Mouse (Mus musculus) embryonic facial prominence, embryonic 14.5 days (tissue): ENCODE measurements at regions not wholly inside any gene's neighbourhood (a gene's known extent, or its start where the extent isn't known, plus 50 kb on each side); places are given as distances from the start of the nearest gene placed in this dataset.
"Not testable (repeated sequence)": the region's sequence is repeated elsewhere in the genome, so short reads cannot be mapped to it uniquely, and the experiment has no call there.

Experiments
- ATAC-seq: fragments of 200-750 bp; cut with Nextera tagmentation; 2 replicates; pipeline ENCODE4 v1.8.0; 2017; ENCODE audit warnings: low read depth, moderate number of reproducible peaks, moderate TSS enrichment
- DNase-seq: peaks from one replicate; pipeline ENCODE4 v3.0.0-alpha.2; 2015; ENCODE audit warnings: low spot score
- H3K27ac ChIP-seq: fragments of 300-500 bp; sonication (generic); replicated peaks from 2 replicates; pipeline ENCODE4 v1.5.1; 2014; ENCODE audit warnings: low read depth, mild to moderate bottlenecking, low read length, moderate library complexity
- H3K27me3 ChIP-seq: fragments of 300-500 bp; sonication (generic); replicated peaks from 2 replicates; pipeline ENCODE4 v1.6.1; 2014; ENCODE audit warnings: low read length; ENCODE audit not compliant: control insufficient read depth, insufficient read depth
- H3K36me3 ChIP-seq: fragments of 300-500 bp; sonication (generic); 2 replicates; pipeline ENCODE4 v1.6.1; 2014; ENCODE audit warnings: low read length, mixed read lengths; ENCODE audit not compliant: control insufficient read depth, insufficient read depth
- H3K4me1 ChIP-seq: fragments of 300-500 bp; sonication (generic); 2 replicates; pipeline ENCODE4 v1.6.1; 2014; ENCODE audit warnings: antibody characterized with exemption, low read length; ENCODE audit not compliant: control insufficient read depth, insufficient read depth
- H3K4me2 ChIP-seq: fragments of 300-500 bp; sonication (generic); 2 replicates; pipeline ENCODE4 v1.6.1; 2014; ENCODE audit warnings: low read depth, mild to moderate bottlenecking, low read length, moderate library complexity, mixed read lengths
- H3K4me3 ChIP-seq: fragments of 300-500 bp; sonication (generic); 2 replicates; pipeline ENCODE4 v1.5.1; 2014; ENCODE audit warnings: low read depth, mild to moderate bottlenecking, low read length
- H3K9ac ChIP-seq: fragments of 300-500 bp; sonication (generic); 2 replicates; pipeline ENCODE4 v1.6.1; 2014; ENCODE audit warnings: low read depth, mild to moderate bottlenecking, low read length, moderate library complexity, mixed read lengths
- H3K9me3 ChIP-seq: fragments of 300-500 bp; sonication (generic); 2 replicates; pipeline ENCODE4 v1.6.1; 2016; ENCODE audit warnings: low read length; ENCODE audit not compliant: control insufficient read depth
- WGBS: fragments of 180-500 bp; shearing (Covaris S2); extraction: QIAGEN DNeasy Blood & Tissue Kit; methylation state at CpG from one replicate; pipeline ENCODE4 v1.1.7; 2014; 5-methylcytosine and 5-hydroxymethylcytosine counted together

DNA sequence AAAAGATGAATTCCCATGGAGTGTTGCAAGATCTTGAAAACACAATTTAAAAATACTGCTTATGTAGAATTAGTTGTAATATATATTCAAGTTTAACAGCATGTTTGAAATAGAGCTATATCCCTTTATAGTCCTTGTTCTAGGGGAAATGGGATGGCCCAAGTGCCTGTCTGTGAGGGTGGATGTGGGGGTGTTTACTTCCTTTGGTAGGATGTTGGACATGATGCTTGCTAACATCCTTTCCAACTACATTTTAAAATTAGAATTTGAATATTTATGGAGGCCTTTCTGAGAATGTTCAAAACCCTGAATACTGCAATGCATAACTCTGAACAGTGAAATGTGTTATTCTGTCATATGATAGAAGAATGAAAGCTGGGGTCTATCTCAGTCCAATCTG lies 903.6 kb downstream of the Gm9195 start:
- no peak overlapping the region for H3K4me3 ChIP-seq
- H3K27me3 ChIP-seq: no peaks in the 10 kb centered on the region
- no peak for DNase-seq
- H3K27ac ChIP-seq: no peak overlapping the region
- H3K9ac ChIP-seq: no peak overlapping the region
- no peaks in the 10 kb centered on the region for H3K36me3 ChIP-seq
- no peaks in the 10 kb centered on the region for H3K9me3 ChIP-seq
- ATAC-seq: no peak
- H3K4me1 ChIP-seq: no peaks in the 10 kb centered on the region
- no peak overlapping the region for H3K4me2 ChIP-seq

DNA sequence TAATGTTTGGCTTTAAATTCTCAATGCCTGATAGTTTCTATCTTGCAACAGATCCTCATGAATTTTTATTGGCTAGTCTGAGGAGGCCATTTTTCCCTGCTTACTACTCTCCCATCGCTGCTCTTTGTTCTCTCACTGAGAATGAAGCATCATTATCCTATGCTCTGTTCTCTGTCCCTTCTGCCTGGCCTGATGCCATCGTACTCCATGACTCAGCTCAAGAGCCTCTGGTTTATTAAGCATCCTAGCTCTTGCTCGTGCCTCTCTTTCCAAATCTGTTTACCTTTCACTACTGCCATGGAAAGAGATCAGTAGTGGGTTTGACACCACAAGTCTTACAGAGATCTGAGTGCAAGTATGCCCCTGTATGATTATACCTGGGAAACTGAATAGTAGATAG lies 926.8 kb downstream of the Gm9195 start:
- ATAC-seq: no peak

DNA sequence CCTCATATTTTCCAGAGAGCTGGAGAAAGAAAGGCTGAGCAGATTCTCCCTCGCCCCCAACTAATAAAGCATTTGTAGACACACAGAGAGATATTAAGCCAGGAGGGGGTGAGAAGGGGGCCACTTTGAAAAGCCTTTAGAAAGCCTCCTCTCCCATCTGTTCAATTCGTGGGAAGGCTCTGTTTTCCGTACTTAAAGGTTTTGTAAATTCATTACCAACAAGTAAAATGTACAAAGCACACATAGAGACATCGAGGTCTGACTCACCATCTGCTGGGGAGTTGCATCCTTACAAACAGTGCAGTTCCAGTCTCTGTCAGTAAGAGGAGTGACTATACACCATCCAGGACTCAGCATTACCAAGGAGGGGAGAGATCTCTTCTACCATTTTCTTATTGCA lies 929.7 kb downstream of the Gm9195 start:
- Histone ChIP-seq H3K9ac (no peak overlapping the region), H3K27ac (no peak overlapping the region), H3K4me1 (no peaks in the 10 kb centered on the region), H3K4me2 (no peak overlapping the region), H3K36me3 (no peaks in the 10 kb centered on the region), H3K9me3 (no peaks in the 10 kb centered on the region), H3K4me3 (no peak overlapping the region), H3K27me3 (no peaks in the 10 kb centered on the region)
- DNase-seq (no peak), ATAC-seq (no peak)
- WGBS: 80% methylated on average over 4 of the region's 4 CpGs

More for the DNA sequence above, 926.8 kb downstream of the Gm9195 start:
- Histone ChIP-seq H3K4me1 (no peaks in the 10 kb centered on the region), H3K4me2 (no peak overlapping the region), H3K9me3 (no peaks in the 10 kb centered on the region), H3K27ac (no peak overlapping the region), H3K36me3 (no peaks in the 10 kb centered on the region), H3K9ac (no peak overlapping the region), H3K4me3 (no peak overlapping the region), H3K27me3 (no peaks in the 10 kb centered on the region)
- no peak for DNase-seq
- WGBS: 81% methylated on average over 3 of the region's 3 CpGs

GRCm38 (mm10) chr14:71554324-71554723 lies 937.3 kb downstream of the Gm9195 start:
- not testable (repeated sequence) for H3K9ac ChIP-seq, H3K4me1 ChIP-seq, H3K36me3 ChIP-seq, H3K4me2 ChIP-seq, H3K9me3 ChIP-seq, H3K27ac ChIP-seq, ATAC-seq, H3K27me3 ChIP-seq, H3K4me3 ChIP-seq
- peak; percentile 61 for DNase-seq
- 32% methylated on average over 2 of the region's 3 CpGs for WGBS

DNA sequence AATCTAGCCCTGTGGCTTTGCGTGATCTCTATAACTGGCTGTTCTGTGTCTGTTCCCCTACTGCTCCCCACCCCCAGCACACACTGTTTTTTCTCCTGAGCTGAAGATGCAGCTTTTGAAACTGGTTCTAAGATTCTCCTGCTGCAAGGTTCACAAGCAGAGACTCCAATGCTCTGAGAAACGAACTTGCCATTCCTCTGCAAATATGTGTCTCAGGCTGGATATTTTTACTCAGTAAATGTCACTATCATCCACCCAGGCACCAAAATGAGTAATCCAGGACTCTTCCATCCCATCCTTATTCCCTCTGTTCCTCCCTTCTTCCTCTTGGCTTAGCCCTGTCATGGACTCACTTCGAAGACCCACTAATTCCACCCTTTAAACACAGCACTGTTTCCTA lies 943.9 kb upstream of the Fam160b2 start:
- DNase-seq (no peak), ATAC-seq (no peak)
- no peaks in the 10 kb centered on the region for H3K27me3 ChIP-seq
- H3K36me3 ChIP-seq: no peaks in the 10 kb centered on the region
- no peaks in the 10 kb centered on the region for H3K9me3 ChIP-seq
- 86% methylated on average over 3 of the region's 3 CpGs for WGBS
- no peak overlapping the region for H3K4me3 ChIP-seq
- no peak overlapping the region for H3K9ac ChIP-seq
- no peaks in the 10 kb centered on the region for H3K4me1 ChIP-seq
- no peak overlapping the region for H3K27ac ChIP-seq
- no peak overlapping the region for H3K4me2 ChIP-seq

DNA sequence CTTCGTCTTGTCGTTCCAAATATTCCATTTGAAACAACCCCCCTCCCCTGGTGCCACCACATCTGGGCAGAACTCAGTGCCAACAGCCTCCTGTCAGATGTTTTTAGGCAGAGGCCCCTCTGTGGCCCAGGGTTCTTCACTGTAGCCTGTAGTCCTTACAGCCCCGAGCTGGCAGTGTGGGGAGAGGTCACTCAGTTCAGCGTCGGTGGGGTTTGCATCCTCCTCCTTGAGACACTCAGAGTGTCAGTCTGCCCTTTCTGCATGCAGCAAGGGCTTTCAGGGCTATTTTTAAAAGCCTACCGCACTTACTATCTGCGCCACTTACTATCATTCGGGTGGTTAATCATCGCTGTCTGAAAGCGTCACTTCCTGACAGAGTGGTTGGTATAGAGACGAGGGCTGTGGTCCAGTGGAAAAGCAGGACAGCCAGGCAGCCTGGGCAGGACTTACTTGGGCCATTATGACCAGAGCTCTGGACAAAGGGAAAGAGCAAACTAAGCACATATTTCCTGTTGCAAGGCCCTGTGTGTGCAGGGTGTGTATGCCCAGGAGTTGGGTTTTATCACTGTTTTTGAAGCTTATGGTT lies 932.5 kb upstream of the Fam160b2 start:
- 56% methylated on average over 11 of the region's 11 CpGs for WGBS
- no peak for DNase-seq

DNA sequence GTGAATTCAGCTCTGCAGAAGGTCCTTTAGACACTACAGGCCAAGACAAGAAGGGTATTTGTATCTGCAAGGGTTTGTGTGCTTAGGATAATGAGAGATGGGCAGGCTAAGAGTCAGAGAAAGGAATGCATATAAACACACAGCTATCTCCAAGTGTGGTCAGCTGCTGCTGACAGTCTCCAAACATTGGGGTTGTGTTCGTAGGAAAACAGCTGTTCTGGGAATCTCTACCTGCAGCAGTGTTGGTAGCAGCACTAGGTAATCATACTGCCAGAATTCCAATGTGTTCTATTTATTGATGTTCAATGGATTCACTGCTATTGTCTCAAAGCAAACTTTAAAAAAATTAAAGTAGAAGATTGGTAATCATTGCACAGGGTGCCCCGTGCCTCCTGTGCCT lies 931.7 kb upstream of the Fam160b2 start:
- WGBS: 59% methylated on average over 2 of the region's 2 CpGs

More for the DNA sequence above, 932.5 kb upstream of the Fam160b2 start:
- Histone ChIP-seq H3K4me1 (0 out of 2 replicates have a peak, but pooled peaks cover 3% of the 10 kb centered on the region), H3K27me3 (no peaks in the 10 kb centered on the region), H3K9ac (no peak overlapping the region), H3K4me2 (no peak overlapping the region), H3K4me3 (no peak overlapping the region), H3K36me3 (no peaks in the 10 kb centered on the region), H3K27ac (no peak overlapping the region), H3K9me3 (no peaks in the 10 kb centered on the region)
- no peak for ATAC-seq

GRCm38 (mm10) chr14:71530421-71530820 lies 930.8 kb upstream of the Fam160b2 start:
- no peaks in the 10 kb centered on the region for H3K27me3 ChIP-seq
- 0 out of 2 replicates have a peak, but pooled peaks cover 3% of the 10 kb centered on the region for H3K4me1 ChIP-seq
- ATAC-seq (no peak), DNase-seq (peak; percentile 9)
- H3K36me3 ChIP-seq: no peaks in the 10 kb centered on the region
- H3K27ac ChIP-seq: no peak overlapping the region
- WGBS: 52% methylated on average over 6 of the region's 6 CpGs
- H3K9ac ChIP-seq: no peak overlapping the region
- H3K4me3 ChIP-seq: no peak overlapping the region
- H3K9me3 ChIP-seq: no peaks in the 10 kb centered on the region
- no peak overlapping the region for H3K4me2 ChIP-seq

More for the DNA sequence above, 931.7 kb upstream of the Fam160b2 start:
- Histone ChIP-seq H3K4me1 (0 out of 2 replicates have a peak, but pooled peaks cover 3% of the 10 kb centered on the region), H3K9me3 (no peaks in the 10 kb centered on the region), H3K27ac (no peak overlapping the region), H3K9ac (no peak overlapping the region), H3K27me3 (no peaks in the 10 kb centered on the region), H3K36me3 (no peaks in the 10 kb centered on the region), H3K4me2 (no peak overlapping the region), H3K4me3 (no peak overlapping the region)
- DNase-seq: no peak
- no peak for ATAC-seq

GRCm38 (mm10) chr14:71518541-71518940 lies 918.9 kb upstream of the Fam160b2 start:
- Histone ChIP-seq H3K9ac (no peak overlapping the region), H3K27ac (no peak overlapping the region), H3K27me3 (no peaks in the 10 kb centered on the region), H3K36me3 (no peaks in the 10 kb centered on the region), H3K4me2 (no peak overlapping the region), H3K9me3 (no peaks in the 10 kb centered on the region), H3K4me3 (no peak overlapping the region), H3K4me1 (no peaks in the 10 kb centered on the region)
- ATAC-seq (no peak), DNase-seq (no peak)
- WGBS: 70% methylated on average over 2 of the region's 2 CpGs
